ENCODE assay signal across 13 mouse cellular contexts in the genomic region with DNA sequence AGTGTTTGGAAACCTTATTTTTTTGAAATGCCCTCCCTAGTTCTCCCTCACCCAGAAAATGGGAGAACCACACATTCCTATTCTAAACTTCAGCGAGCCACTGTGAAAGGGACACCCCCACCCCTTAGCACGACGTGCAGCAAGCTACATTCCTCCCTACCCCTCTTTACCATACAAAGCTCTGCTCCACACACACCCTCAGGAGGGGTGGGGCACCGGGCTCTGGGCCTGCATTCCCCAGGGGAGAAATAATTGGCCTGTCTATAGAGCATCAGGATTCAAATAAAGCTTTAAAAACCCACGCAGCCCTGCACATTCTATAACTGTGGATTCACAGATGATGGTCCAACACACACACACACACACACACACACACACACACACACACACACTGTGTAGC.
DNase-seq lines count a peak whose midpoint lies in the region; ATAC-seq and TF ChIP-seq lines count a peak whose summit lies in the region.
"Had no signal": no experiment of that assay in that cellular context is flagged by ENCODE, and none has a peak within 500 bp of the region (broad histone marks: within the 10 kb centered on the region; RNA-seq: fewer than 3 reads in every experiment).

No protein-coding gene starts in this region.

- peaks cover 57% of the 10 kb centered on the region for H3K4me1 ChIP-seq in hindbrain, embryonic 10.5 days (replicated peaks)
- H3K4me1 ChIP-seq in hindbrain, postnatal 0 days (ENCODE audit: insufficient read depth, low read length), result 0 out of 2 replicates have a peak, but pooled peaks cover 3% of the 10 kb centered on the region
- peaks cover 6% of the 10 kb centered on the region; the same call in 1 of the 2 replicates for H3K4me1 ChIP-seq in neural tube, embryonic 12.5 days
- H3K4me1 ChIP-seq in forebrain, embryonic 13.5 days, result peaks cover 67% of the 10 kb centered on the region
- no peaks in the 10 kb centered on the region for H3K4me1 ChIP-seq in kidney, adult 2 months (ENCODE audit: control insufficient read depth, insufficient read depth, low read length)

- no peak overlapping the region for H3K9ac ChIP-seq in hindbrain, postnatal 0 days (replicated peaks; ENCODE audit: low read length)
- no peak overlapping the region for H3K9ac ChIP-seq in neural tube, embryonic 12.5 days
- H3K9ac ChIP-seq in forebrain, embryonic 13.5 days, result no peak overlapping the region
- H3K9ac ChIP-seq: heart, embryonic 13.5 days; liver, postnatal 0 days had no signal

- no peak overlapping the region for H3K4me3 ChIP-seq in hindbrain, embryonic 10.5 days
- H3K4me3 ChIP-seq in hindbrain, postnatal 0 days (ENCODE audit: low read length), result no peak overlapping the region
- H3K4me3 ChIP-seq in neural tube, embryonic 12.5 days, result no peak overlapping the region
- H3K4me3 ChIP-seq in forebrain, embryonic 13.5 days, result no peak overlapping the region
- H3K4me3 ChIP-seq in kidney, adult 2 months (ENCODE audit: insufficient read depth, low read depth, low read length), result no peak overlapping the region
- H3K4me3 ChIP-seq: heart, embryonic 13.5 days; myocyte had no signal

- WGBS in hindbrain, embryonic 10.5 days, result 26% methylated on average over 5 of the region's 5 CpGs
- WGBS in hindbrain, postnatal 0 days, result 34% methylated on average over 5 of the region's 5 CpGs
- 26% methylated on average over 5 of the region's 5 CpGs for WGBS in neural tube, embryonic 12.5 days
- 15% methylated on average over 5 of the region's 5 CpGs for WGBS in forebrain, embryonic 13.5 days
- WGBS in kidney, adult 2 months, result 59% methylated on average over 5 of the region's 5 CpGs

- peaks cover 89% of the 10 kb centered on the region for H3K27me3 ChIP-seq in hindbrain, embryonic 10.5 days (ENCODE audit: insufficient read depth, poor library complexity, severe bottlenecking)
- no peaks in the 10 kb centered on the region for H3K27me3 ChIP-seq in hindbrain, postnatal 0 days (ENCODE audit: insufficient read depth, low read length)
- H3K27me3 ChIP-seq in neural tube, embryonic 12.5 days (replicated peaks), result 0 out of 2 replicates have a peak, but pooled peaks cover 4% of the 10 kb centered on the region
- no peaks in the 10 kb centered on the region for H3K27me3 ChIP-seq in forebrain, embryonic 13.5 days
- H3K27me3 ChIP-seq in kidney, adult 2 months (replicated peaks; ENCODE audit: control insufficient read depth, insufficient read depth, low read length), result no peaks in the 10 kb centered on the region

- H3K9me3 ChIP-seq in hindbrain, embryonic 10.5 days, result no peaks in the 10 kb centered on the region
- H3K9me3 ChIP-seq in hindbrain, postnatal 0 days (ENCODE audit: low read length), result no peaks in the 10 kb centered on the region
- no peaks in the 10 kb centered on the region for H3K9me3 ChIP-seq in neural tube, embryonic 12.5 days
- no peaks in the 10 kb centered on the region for H3K9me3 ChIP-seq in forebrain, embryonic 13.5 days (replicated peaks)
- H3K9me3 ChIP-seq: heart, embryonic 13.5 days had no signal

- DNase-seq in hindbrain, embryonic 10.5 days (ENCODE audit: low spot score), result no peak
- DNase-seq in hindbrain, postnatal 0 days (ENCODE audit: low spot score), result no peak
- DNase-seq in neural tube, embryonic 10.5 days (ENCODE audit: extremely low spot score, low spot score), result no peak
- DNase-seq in kidney, adult 2 months, result no peak
- no peak for DNase-seq in urinary bladder, adult 2 months (ENCODE audit: low spot score)
- DNase-seq: kidney, adult 9 months; layer of hippocampus, adult 9-11 months; liver, postnatal 0 days; thymus, postnatal 25 days had no signal

- H3K36me3 ChIP-seq in hindbrain, embryonic 10.5 days, result no peaks in the 10 kb centered on the region
- H3K36me3 ChIP-seq in hindbrain, postnatal 0 days (ENCODE audit: insufficient read depth, low read length), result no peaks in the 10 kb centered on the region
- no peaks in the 10 kb centered on the region for H3K36me3 ChIP-seq in neural tube, embryonic 12.5 days
- no peaks in the 10 kb centered on the region for H3K36me3 ChIP-seq in forebrain, embryonic 13.5 days (ENCODE audit: poor library complexity, severe bottlenecking)
- H3K36me3 ChIP-seq in kidney, adult 2 months (ENCODE audit: control insufficient read depth, insufficient read depth, low read length), result no peaks in the 10 kb centered on the region
- H3K36me3 ChIP-seq: heart, embryonic 13.5 days had no signal

- no peak for ATAC-seq in hindbrain, postnatal 0 days
- peak; percentile 31; the same call in 1 of the 2 replicates for ATAC-seq in neural tube, embryonic 12.5 days (ENCODE audit: low FRiP score, low read depth)
- peak; percentile 22; the same call in 1 of the 2 replicates for ATAC-seq in forebrain, embryonic 13.5 days
- ATAC-seq: liver, postnatal 0 days had no signal

- no peak overlapping the region for H3K4me2 ChIP-seq in hindbrain, postnatal 0 days (ENCODE audit: low read depth, low read length)
- no peak overlapping the region for H3K4me2 ChIP-seq in neural tube, embryonic 12.5 days (replicated peaks)
- no peak overlapping the region for H3K4me2 ChIP-seq in forebrain, embryonic 13.5 days

- no peak for TF ChIP-seq POLR2A in kidney, adult 2 months (IDR thresholded peaks at IDR 0.05; ENCODE audit: low read depth, low read length)

- peak overlapping the region; percentile 79 for H3K27ac ChIP-seq in hindbrain, embryonic 10.5 days
- no peak overlapping the region for H3K27ac ChIP-seq in hindbrain, postnatal 0 days
- H3K27ac ChIP-seq in neural tube, embryonic 12.5 days, result no peak overlapping the region
- H3K27ac ChIP-seq in forebrain, embryonic 13.5 days, result peak overlapping the region; percentile 96
- no peak overlapping the region for H3K27ac ChIP-seq in kidney, adult 2 months (ENCODE audit: insufficient read depth, low read depth, low read length)
- H3K27ac ChIP-seq: heart, embryonic 13.5 days had no signal

- TF ChIP-seq CTCF in hindbrain, postnatal 0 days (IDR thresholded peaks at IDR 0.05; ENCODE audit: low read depth), result no peak
- no peak for TF ChIP-seq CTCF in kidney, adult 2 months (conservative IDR thresholded peaks at IDR 0.05; ENCODE audit: insufficient read depth, insufficient read length, low read depth, low read length)

Comparison
In these comparisons a context has a peak if more than half of its experiments do, and no peak if none do; other contexts are left out.
1. H3K27ac ChIP-seq: peak in hindbrain, embryonic 10.5 days (single experiment) and forebrain, embryonic 13.5 days (single experiment); none in hindbrain, postnatal 0 days (single experiment), neural tube, embryonic 12.5 days (single experiment) and kidney, adult 2 months (single experiment).